In genomic region chr12:91590716-91591115, GRCm38 (mm10) we compare ENCODE assay signal across 8 mouse cellular contexts. TPM values are rescaled to one million over a fixed set of nuclear protein-coding genes. Genes with fewer than 3 reads are reported as not detected.
A peak's percentile ranks its signal among the peaks of the same experiment; 100 is the strongest.
DNase-seq lines count a peak whose midpoint lies in the region; ATAC-seq and TF ChIP-seq lines count a peak whose summit lies in the region.

No protein-coding gene starts in this region.

- peak overlapping the region; percentile 53 for H3K4me2 ChIP-seq in intestine, embryonic 15.5 days (replicated peaks)
- H3K4me2 ChIP-seq in liver, postnatal 0 days (ENCODE audit: low read depth, low read length): peak overlapping the region; percentile 76
- peak overlapping the region; percentile 72 for H3K4me2 ChIP-seq in neural tube, embryonic 15.5 days

- H3K27ac ChIP-seq in layer of hippocampus, adult 2 months: peak overlapping the region; percentile 99
- H3K27ac ChIP-seq in intestine, embryonic 15.5 days: peak overlapping the region; percentile 100
- H3K27ac ChIP-seq in liver, postnatal 0 days (ENCODE audit: low read depth): peak overlapping the region; percentile 92
- peak overlapping the region; percentile 100 for H3K27ac ChIP-seq in neural tube, embryonic 15.5 days (replicated peaks)

- peak; percentile 42 for TF ChIP-seq EP300 in liver, postnatal 0 days (IDR thresholded peaks at IDR 0.05; ENCODE audit: low read depth)

- DNase-seq in layer of hippocampus, adult 2 months (ENCODE audit: low spot score in 2 of 2): no peak
- no peak for DNase-seq in layer of hippocampus, postnatal 25 days (ENCODE audit: extremely low spot score in 1 of 2, low spot score in 1 of 2)
- DNase-seq in brain, adult 2 months (ENCODE audit: low read depth, low spot score): peak; percentile 40
- DNase-seq in gastrocnemius, adult 8-10 months (ENCODE audit: low spot score in 2 of 2): peak; percentile 4 to 26
- peak; percentile 27 for DNase-seq in liver, postnatal 0 days
- DNase-seq in right cerebral cortex, postnatal 4 days: no peak

- 0 out of 2 replicates have a peak, but pooled peaks cover 2% of the 10 kb centered on the region for H3K36me3 ChIP-seq in intestine, embryonic 15.5 days
- peaks cover 3% of the 10 kb centered on the region; the same call in 1 of the 2 replicates for H3K36me3 ChIP-seq in liver, postnatal 0 days (replicated peaks; ENCODE audit: insufficient read depth, low read length)
- 0 out of 2 replicates have a peak, but pooled peaks cover 2% of the 10 kb centered on the region for H3K36me3 ChIP-seq in neural tube, embryonic 15.5 days

- TF ChIP-seq CTCF in layer of hippocampus, adult 2 months (conservative IDR thresholded peaks at IDR 0.05): no peak
- TF ChIP-seq CTCF in liver, postnatal 0 days (IDR thresholded peaks at IDR 0.05; ENCODE audit: low read depth): no peak

- no peaks in the 10 kb centered on the region for H3K27me3 ChIP-seq in intestine, embryonic 15.5 days (replicated peaks)
- no peaks in the 10 kb centered on the region for H3K27me3 ChIP-seq in liver, postnatal 0 days (ENCODE audit: insufficient read depth, low read length)
- no peaks in the 10 kb centered on the region for H3K27me3 ChIP-seq in neural tube, embryonic 15.5 days (replicated peaks)

- ATAC-seq in intestine, embryonic 15.5 days: peak; percentile 21; the same call in 1 of the 2 replicates
- peak; percentile 14 for ATAC-seq in liver, postnatal 0 days
- ATAC-seq in neural tube, embryonic 15.5 days (ENCODE audit: low FRiP score): no peak

- peak overlapping the region; percentile 67 for H3K4me3 ChIP-seq in layer of hippocampus, adult 2 months
- H3K4me3 ChIP-seq in intestine, embryonic 15.5 days (replicated peaks): peak overlapping the region; percentile 65
- H3K4me3 ChIP-seq in liver, postnatal 0 days (ENCODE audit: low read depth, low read length): peak overlapping the region; percentile 93
- H3K4me3 ChIP-seq in neural tube, embryonic 15.5 days (replicated peaks): peak overlapping the region; percentile 82

- 21% methylated on average over 6 of the region's 6 CpGs for WGBS in intestine, embryonic 15.5 days
- WGBS in liver, postnatal 0 days (ENCODE audit: insufficient replicate concordance): 20% methylated on average over 6 of the region's 6 CpGs
- WGBS in neural tube, embryonic 15.5 days: 27% methylated on average over 6 of the region's 6 CpGs

- H3K9me3 ChIP-seq in intestine, embryonic 15.5 days: no peaks in the 10 kb centered on the region
- no peaks in the 10 kb centered on the region for H3K9me3 ChIP-seq in liver, postnatal 0 days (ENCODE audit: low read length)
- no peaks in the 10 kb centered on the region for H3K9me3 ChIP-seq in neural tube, embryonic 15.5 days (replicated peaks)

- H3K4me1 ChIP-seq in intestine, embryonic 15.5 days (replicated peaks): peaks cover 5% of the 10 kb centered on the region; the same call in 1 of the 2 replicates
- peaks cover 20% of the 10 kb centered on the region for H3K4me1 ChIP-seq in liver, postnatal 0 days (ENCODE audit: insufficient read depth)
- H3K4me1 ChIP-seq in neural tube, embryonic 15.5 days: peaks cover 17% of the 10 kb centered on the region

- peak overlapping the region; percentile 81 for H3K9ac ChIP-seq in intestine, embryonic 15.5 days
- peak overlapping the region; percentile 63 for H3K9ac ChIP-seq in liver, postnatal 0 days (replicated peaks)
- H3K9ac ChIP-seq in neural tube, embryonic 15.5 days (replicated peaks): peak overlapping the region; percentile 84

RNA-seq across cellular contexts. Expression of gene Gtf2a1, which starts 0.4 kb away (rescaled TPM):
- total RNA-seq in layer of hippocampus, adult 2 months (2021): 10 to 100 TPM; 52.2 to 53.0 TPM
- total RNA-seq in layer of hippocampus, postnatal 25 days (2021): 10 to 100 TPM; 49.7 to 54.0 TPM
- total RNA-seq in gastrocnemius, adult 8-10 months (2022): 10 to 100 TPM; 22.8 to 27.1 (median 25.5) TPM
- polyA plus RNA-seq in intestine, embryonic 15.5 days (2015; fragmentation: Nextera tagmentation; extraction: Ambion mirVana): 34.6 and 37.5 TPM in 2 replicates
- polyA plus RNA-seq in liver, postnatal 0 days (2015; fragmentation: Nextera tagmentation; extraction: Ambion mirVana): 11.4 and 13.4 TPM in 2 replicates
- polyA plus RNA-seq in neural tube, embryonic 15.5 days (2015; fragmentation: Nextera tagmentation; extraction: Ambion mirVana): 53.3 and 54.9 TPM in 2 replicates

Comparison
In these comparisons a context has a peak if more than half of its experiments do, and no peak if none do; other contexts are left out.
1. DNase-seq: peak in brain, adult 2 months (single experiment), gastrocnemius, adult 8-10 months (2 of 2) and liver, postnatal 0 days (single experiment); none in layer of hippocampus, adult 2 months (0 of 2), layer of hippocampus, postnatal 25 days (0 of 2) and right cerebral cortex, postnatal 4 days (single experiment).
2. Peak in every context shown above with its lines, with median percentiles within 50 percentile points of each other: H3K27ac ChIP-seq, H3K4me3 ChIP-seq, H3K4me2 ChIP-seq and H3K9ac ChIP-seq.